Mouse (Mus musculus) urinary bladder, adult 2 months (tissue): Measurements from ENCODE around the gene Cyp4x1. TPM values are rescaled to one million over a fixed set of nuclear protein-coding genes. Genes with fewer than 3 reads are reported as not detected.

Source experiments
- DNase-seq: peaks from one replicate; pipeline ENCODE4 v3.0.0; 2022; ENCODE audit warnings: low spot score
- polyA plus RNA-seq: library from polyadenylated mRNA; depleted of rRNA; stranded (reverse); fragments of >200 nt; gene quantifications from 2 replicates; pipeline ENCODE4 v1.2.3, GENCODE M21; 2012

Gene Cyp4x1
- polyA plus RNA-seq, 1 experiment = not detected

DNA sequence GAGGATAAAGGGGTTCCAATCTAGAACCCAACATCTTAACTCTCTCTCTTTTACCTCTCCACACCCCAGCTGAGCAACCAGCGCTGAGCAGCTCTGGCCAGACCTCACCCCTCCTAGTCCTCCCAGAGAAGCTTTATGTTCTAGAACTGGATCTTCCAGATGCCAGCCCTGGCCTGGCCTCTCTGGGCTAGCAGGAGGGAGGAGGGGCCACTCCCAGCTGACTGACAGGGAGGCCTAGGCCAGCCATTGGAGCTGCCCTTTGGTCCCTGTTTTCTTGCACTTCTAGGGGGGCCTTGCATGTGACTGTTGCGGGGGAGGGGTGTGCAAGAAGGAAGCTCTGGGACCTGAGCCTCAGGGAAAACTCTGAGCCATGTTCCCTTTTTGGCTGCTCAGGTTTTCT is 43.5 kb downstream of the Cyp4x1 start:
- DNase-seq = no peak

DNA sequence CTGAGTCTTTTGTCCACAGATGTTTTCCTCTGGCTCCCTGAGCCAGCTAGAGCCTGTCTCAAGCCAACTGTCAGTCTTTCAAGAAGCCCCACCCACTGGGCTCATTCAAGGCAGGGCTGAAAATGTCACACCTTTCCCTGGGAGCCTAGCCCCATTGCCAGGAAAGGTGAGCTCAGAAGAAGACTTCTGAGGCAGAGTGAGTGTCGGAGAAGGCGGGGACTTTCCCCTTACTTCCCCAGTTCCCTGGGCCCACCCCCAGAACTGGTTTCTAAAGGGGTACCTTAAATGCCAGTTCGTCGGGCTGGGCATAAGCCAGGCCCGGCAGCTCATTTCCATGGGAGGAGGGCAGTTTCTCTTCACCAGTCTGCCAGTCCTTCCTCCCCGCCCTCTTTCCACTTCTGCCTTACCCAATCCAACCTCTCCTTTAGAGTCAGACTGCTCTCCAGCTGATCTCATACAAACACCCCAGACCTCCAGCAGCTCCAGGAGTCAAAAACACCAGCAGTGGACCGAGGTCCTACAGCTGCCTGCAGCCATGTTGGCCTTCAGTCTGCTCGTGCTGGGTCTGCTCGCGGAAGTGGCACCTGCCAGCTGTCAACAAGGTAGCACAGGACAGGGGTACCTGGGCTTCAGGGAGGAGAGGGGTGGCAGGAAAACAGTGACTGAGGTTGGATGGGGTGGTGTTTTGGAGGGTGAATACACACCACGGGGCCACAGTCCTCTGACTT is 45.3 kb downstream of the Cyp4x1 start, which contains the start of gene Pdzk1ip1:
Gene Pdzk1ip1, plus strand, starts transcription at position 98 of the 728 bp plus-strand sequence.
- no peak for DNase-seq

DNA sequence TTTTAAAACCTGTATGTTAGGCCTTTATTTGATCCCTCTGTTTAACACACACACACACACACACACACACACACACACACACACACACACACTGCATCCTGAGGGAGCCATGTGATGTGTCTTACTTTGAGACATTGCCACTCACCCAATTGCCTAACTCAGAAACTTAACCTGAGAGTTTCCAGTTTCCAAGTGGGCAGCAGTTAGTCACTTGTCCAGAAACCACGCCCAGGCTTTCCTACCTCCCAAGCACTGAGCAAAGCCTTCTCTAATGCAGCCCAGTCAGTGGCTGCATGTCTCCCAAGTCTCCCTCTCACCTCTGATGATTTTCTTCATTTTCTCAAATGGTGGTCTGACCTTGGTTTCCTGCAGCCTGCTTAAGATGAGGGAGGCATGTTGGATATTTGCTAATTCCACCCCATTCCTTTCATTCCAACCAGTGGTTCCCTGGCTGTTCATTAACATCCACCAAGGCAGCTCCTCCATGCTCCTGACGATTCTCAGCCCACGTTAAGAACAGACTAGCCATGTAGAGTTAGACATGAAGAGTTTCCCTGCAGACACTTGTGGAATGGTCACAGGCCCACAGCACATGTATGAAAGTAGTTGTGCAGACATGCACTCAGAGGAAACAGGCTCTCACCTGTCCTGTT is 47.2 kb downstream of the Cyp4x1 start:
- DNase-seq = no peak

DNA sequence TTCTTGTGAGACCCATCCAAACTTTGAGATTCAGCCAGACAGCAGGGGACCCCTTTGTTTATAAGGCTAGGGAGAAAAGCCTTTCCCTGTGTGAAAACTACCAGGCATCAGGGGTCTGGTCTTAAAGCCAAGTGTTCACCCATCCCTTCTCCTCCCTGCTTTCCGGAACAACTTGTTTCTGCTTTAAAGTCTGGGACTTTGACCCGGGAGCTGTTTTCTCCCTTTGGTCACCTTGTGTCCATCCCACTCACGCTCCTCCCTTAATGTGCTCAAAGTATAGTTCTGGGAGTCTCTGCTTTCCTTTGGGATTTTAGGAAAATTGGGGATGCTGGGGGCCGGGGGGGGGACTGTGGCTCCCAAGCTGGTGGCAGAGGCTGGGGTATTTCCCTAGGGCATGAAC is 47.8 kb downstream of the Cyp4x1 start:
- no peak for DNase-seq

DNA sequence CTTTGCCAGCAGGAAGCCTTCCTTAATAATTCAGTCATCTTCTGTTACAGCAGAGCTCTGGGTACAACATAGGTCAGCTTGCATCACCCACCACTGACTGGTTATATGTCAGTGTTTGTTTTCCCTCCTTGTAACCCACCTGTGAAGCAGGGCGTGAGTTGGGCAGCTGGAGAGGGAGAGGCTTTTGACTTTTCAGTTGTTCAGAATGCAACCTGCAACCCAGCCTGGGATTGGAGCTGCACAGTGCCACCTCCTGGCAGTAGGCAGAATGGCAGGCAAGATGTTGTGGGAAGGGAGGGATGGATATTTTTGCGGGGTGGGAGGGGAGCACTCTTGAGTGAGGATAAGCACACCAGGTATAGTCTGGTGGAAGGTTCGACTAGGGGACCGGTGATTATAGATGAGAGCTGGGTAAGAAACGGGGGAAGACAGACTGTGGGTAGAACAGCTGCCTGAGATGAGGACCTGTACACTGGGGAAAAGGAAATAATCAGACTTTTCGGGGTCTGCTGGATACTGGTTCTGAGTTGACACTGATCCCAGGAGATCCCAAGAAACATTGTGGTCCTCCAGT is 48.5 kb downstream of the Cyp4x1 start:
- DNase-seq = no peak

DNA sequence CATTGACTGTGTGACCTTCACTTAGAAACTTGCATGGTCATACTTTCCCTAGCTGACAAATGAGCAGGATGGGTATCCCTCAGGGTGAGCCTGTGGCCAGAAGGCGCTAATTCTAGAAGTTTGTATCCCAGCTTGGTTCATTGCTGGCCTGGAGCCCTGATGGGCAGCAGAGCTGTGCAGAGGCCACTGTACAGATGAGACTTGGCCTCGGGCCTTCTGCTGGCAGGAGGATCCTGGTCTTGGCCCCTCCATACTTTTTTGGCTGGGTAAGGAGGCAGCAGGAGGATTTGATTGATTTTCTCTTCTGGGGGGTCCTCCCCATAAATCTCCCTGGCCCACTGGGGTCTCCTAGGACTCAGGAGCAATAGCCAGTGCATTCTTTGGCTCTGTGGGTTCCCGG is 51.0 kb downstream of the Cyp4x1 start:
- no peak for DNase-seq

DNA sequence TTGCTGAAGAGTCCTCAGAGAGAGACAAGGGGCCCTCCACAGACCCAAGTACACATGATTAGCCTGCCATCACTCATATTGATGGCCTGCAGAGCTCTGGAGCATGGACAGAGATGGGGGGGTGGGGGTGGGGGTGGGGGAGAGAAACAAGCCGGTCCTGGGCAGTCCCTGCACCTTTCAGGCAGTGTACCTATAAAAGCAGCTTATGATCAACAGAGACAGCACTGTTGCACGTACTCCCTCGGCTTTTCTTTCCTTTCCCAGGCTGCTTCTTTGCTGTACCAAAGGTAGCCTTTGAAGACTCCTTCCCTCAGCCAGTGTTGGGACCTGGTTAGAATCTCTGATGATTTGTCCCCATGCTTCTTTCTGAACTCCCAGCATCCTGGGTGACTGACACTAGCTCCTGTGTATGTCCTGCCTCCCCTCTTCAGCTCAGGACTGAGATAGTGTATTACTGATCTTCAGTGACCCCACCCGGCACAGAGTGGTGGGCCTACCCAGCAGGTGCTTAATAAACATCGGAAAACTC is 54.2 kb downstream of the Cyp4x1 start:
- no peak for DNase-seq

DNA sequence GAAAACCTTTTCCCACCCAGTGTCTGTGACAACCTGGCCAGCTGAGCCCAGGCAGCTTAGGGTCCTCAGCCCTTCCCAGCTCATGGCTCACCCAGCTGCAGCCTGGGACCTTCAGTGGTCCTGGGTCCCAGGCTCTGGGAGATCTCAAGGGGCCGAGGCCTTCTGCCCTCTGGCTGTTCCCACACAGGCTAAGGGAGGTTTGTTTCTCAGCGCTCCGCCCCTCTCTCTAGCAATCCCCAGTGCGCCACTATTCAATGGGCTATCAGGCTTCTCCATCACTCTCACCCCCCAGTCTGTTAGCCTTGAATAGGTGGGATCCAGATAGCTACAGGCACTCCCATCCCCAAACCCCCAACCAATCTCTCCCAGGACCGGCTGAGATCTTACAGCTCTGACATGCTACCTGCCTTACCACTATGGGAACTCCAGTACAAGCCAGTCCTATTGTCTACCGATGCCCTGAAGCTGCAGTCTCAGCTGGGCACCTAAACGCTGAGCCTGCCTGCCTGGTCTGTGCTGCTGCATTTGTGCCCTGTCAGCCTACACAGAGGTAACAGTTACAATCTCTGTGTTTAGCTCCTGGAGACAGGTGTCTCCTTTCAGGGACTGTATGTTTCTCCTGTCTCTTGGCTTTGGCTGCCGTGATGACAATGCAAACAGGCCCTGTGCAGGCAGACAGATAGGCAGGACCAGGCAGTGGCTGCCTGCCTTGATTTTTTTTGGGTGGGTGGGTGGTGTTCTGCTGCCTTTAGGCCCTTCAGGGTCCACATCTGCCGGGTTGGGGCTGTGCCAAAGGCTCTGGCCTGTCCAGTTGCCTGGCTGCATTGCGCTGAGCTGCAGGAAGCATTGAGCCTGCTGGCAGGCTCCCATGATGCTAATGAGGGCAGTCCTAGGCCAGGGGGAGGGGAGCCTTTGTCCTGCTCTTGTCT is 54.9 kb downstream of the Cyp4x1 start:
- no peak for DNase-seq

DNA sequence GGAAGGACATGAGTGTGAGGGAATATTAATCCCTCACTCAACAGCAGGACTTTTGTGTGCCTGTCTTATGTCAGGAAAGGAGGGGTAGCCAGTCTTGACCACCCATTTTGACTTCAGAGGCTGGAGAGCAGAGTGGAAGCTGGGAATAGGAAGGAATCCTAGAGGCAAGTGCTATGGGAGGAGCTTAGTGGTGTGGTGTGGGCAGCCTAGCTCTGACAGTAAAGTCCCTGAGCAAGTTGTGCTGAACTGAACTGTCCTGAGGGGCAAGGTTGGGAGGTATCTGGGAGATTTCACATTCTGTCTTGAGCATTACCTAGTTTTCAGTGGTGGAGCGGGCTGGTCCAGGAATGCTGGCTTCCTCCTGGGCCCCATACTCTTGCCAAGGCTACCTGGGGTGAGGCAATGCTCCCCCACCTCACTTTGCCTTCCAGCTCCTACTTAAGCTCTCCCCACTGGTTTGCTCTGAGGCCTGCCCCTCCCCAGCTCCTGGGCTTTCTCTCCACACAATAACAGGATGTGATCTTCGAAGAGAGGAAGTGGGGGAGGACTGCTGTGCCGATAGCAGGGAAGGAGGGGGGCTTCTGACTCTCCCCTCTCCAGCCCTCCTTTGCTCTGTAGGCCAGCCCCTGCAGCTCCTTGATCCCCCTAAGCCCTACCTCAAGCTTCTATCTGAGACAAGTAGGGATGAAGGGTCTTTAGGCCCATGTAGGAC is 58.7 kb downstream of the Cyp4x1 start:
- DNase-seq = no peak

DNA sequence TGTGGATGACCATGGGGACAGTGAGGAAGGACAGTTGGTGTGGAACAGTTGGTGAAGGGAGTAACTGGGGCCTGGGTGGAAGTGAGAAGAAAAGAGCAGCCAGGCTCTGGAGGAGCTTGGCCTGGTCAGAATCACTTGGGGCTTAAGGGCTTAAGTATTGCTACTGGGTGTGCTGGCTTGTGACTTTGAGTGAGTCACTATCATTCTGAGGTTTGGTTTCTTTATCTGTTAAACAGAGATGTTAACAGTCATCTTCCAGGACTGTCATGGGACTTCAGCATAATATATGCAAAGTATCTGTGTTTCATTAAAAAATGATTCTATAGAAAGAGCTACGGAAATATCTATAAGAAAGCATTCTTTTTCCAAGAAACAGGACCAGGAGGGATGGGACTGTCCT is 59.3 kb downstream of the Cyp4x1 start:
- no peak for DNase-seq

DNA sequence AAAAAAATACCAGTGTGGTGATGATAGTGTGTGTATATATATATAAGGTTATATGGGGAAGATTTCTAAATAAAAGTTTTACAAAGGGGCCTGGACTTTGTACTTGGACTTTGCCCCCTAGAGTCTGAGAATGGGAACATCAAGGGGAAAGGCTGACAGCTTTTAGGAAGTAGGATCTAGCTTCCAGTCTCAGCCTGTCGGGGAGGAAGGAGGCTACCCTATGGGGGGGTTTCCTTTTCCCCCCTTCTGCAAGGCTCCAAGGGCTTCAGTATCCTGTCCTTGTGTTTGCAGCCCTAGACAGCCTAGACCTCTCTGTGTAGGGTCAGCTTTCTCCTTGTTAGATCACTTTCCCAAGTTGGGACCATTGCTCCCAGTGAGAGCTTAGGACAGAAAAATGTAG is 62.4 kb downstream of the Cyp4x1 start:
- DNase-seq = no peak

DNA sequence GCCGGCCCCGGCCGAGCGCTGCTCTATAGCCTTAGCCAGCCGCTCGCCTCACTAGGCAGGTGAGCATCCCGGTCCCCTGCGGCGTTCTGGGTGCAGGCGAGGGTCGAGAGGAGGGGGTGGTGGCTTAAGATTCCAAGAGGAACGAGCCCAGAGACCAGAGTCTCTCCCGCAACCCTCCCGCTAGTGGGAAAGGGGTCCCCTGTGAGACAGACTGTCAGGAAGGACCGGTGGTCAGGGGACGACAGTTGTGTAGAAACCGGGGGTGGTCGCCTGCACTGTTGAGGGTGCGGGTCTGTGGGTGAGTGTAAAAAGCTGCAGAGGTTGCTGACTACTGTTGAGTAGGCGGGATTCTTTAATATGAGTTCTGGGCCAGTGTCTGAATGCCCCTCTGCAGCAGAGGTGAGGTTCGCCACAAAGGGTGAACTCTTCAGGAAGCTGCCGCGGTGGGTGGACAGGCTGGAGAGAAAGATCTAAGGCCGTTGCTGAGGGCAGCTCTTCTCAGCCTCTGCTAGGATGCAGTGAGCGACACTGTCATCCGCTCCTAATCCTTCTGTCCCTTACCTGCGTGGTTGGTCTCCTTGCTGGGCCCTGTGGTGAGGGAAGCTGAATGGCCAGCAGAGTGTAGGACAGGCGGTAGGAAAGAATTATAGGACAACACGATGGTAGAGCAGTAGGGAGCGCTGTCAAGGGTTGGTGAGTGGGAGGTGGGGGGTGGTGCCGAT is 70.4 kb downstream of the Cyp4x1 start:
- DNase-seq = no peak

DNA sequence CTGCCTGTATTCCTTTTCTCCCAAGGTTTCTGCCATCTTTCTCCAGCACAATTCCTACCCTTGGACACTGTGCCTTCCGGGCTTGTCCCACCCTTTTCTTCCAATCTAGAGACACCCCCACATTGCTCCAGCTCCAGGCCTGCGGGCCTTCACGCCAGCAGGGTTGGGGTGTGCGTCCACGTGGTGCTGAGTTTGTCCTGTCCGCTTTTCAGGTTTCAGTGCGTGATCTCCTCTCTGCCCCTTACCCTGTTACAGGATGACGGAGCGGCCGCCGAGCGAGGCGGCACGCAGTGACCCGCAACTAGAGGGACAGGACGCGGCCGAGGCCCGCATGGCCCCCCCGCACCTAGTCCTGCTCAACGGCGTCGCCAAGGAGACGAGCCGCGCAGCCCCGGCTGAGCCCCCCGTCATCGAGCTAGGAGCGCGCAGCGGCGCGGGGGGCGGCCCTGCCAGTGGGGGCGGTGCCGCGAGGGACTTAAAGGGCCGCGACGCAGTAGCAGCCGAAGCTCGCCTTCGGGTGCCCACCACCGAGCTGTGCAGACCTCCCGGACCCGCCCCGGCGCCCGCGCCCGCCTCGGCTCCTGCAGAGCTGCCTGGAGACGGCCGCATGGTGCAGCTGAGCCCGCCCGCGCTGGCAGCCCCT is 71.1 kb downstream of the Cyp4x1 start:
- DNase-seq = no peak

DNA sequence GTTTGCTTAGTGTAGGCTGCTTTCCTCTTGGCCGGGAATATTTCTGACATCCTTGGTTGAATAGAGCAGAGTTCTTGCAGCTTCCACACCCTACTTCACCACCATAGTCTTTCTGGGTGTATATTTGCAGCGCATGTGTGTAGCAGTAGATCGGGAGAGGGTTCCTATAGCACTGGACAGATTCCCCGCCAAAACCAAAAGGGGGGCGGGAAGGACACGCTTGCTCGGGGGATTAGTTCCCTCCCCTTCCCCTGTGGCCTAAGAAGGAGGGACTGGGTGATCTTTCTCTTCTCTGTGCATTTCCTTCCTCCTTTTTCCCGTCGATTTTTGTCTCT is 71.6 kb downstream of the Cyp4x1 start:
- no peak for DNase-seq

DNA sequence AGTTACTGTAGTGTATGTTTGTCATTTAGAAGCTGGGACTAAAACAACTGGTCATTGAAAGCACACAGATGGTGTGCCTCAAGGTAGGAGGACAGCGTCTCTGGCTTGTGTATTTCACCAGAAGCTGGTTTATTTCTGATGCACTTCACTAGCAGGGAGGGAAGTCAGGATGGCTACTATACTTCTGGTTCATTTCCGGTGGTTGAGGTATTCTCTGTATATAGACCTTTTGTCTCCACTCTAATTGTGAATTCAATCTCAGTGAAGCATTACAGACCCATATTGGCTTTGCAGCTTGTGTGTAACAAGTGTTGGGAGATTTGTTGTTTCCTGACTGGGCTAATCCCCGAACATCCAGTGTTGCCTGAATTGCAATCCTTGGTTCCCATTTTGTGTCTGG is 73.3 kb downstream of the Cyp4x1 start:
- DNase-seq = no peak

DNA sequence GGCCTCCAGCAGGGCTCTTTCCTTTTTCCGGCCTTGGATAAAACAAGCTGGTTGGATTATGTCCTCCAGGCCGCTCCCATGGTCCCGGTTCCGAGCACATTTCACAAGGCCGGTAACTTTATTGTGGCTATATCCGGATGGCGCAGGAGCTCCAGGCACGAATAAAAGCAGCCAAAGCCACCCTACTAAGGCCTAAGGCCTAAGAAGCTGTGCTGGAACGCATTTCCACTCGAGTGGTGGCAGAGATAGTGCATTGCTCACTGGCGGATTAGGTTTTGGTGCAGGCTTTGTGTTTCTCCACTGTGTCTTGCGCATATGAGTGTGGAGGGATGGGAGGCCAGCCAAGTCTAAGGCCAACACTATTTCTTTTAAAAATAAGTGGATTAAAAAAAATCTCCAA is 74.2 kb downstream of the Cyp4x1 start:
- DNase-seq = no peak

DNA sequence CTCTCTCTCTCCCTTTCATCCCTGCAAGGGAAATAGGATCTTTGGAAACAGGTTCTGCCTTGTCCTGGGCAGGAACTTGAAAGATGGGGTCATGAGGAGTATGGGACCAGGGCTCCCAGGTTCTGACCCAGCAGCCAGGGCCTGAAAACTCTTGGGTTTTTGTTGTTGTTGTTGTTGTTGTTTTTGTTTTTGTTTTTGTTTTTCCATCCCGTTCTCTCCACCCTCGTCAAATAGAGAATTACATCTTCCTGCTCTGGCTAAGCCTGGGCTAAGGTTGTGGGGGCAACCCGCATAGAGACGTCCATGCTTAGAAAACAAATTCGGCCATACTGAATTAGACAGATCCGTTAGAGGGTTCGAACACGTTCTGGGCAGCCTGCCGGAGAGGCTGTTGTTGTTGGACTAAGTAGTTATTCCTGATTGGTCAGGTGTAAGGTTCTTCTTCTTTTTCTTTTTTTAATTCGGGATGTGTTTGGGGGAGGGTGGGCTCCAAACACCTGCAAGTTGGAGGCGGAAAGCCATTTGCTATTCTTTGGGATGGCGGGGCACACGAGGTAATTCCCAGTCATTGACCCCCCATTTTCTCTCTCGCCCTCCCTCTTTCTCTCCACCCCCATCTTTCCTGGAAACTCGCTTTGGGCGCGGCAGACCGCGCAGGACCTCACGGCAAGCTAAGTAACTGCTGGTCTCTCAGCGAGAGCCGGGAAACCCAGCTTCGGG is 75.0 kb downstream of the Cyp4x1 start:
- no peak for DNase-seq

DNA sequence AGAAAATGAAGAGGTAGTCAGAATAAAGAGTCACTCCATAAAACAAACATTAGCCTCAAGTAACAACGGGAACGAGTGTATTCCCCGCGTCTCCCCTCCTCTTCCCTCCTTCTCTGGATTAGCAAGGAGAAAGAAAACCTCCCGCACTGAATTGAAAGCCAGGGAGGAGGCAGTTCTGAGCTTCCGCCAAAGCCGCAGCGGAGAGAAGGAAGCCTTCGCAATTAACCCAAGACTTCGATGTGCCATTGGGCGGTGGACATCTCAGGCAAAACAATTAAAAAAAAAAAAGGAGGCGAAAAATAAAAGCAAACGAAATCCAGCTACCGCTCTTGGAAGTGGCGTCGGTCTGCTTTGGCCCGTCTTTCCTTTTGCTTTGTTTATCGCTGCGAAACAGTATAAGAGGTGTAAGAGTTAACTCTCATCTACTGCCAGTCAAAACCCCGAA is 75.7 kb downstream of the Cyp4x1 start:
- DNase-seq = no peak

DNA sequence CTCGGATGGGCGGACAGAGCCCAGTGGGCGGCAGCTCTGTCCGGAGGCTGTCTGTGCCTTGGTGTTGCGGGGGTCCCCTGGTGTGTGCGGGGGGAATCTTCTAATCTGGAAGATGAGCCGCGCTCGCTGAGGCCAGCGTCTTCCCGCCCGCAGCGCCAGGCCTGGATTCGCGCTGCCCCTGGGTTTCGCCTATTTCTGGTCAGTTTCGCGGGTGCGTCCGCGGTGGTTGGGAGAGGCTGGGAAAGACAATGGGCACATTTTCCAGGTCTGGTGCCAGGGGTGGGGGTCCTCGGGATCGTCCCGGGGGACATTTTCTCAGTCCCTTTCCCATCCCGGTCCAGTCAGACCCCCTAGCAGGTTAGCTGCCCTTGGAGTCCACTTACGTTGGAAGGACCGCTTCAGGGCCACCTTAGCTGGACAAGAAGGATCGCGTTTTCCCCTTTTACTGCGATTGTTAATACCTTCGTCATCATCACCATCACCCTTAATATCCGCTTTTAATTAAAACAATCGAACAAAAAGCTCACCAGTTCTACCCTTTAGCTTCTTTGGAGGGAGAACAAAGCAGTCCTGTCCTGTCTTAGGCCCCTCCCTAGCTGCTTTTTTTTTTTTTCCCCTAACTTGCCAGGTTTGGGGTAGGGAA is 76.3 kb downstream of the Cyp4x1 start:
- no peak for DNase-seq
